Mouse (Mus musculus): ENCODE measurements at regions not wholly inside any gene's neighbourhood (a gene's known extent, or its start where the extent isn't known, plus 50 kb on each side); places are given as distances from the start of the nearest gene placed in this dataset.

DNA sequence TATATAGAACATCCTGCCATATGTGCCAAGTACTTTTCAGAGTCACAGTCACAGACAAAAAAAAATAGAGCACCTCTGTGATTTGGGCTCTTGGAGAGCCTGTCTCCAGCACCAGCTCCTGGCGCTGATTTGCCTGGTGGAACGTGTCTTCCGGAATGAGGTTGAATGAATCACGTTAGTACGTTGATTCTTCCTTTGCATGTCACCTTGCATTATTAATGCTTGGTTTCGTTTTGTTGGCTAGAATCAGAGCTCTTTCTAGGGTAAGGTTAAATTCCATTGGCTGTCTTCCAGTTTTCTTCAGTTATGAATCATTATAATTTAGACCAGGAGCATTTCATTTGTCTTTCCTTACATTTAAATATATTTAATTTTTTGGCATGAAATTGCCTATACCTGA, 105.2 kb upstream of the Gabra2 start:
- no peak overlapping the region for H3K4me2 ChIP-seq (ENCODE audit: low read depth, low read length)
- H3K4me3 ChIP-seq (ENCODE audit: low read depth, low read length): no peak overlapping the region
- H3K9ac ChIP-seq (ENCODE audit: low read depth, low read length): no peak overlapping the region
- no peak overlapping the region for H3K27ac ChIP-seq (replicated peaks; ENCODE audit: low read depth, low read length)
- no peaks in the 10 kb centered on the region for H3K36me3 ChIP-seq (ENCODE audit: control insufficient read depth, insufficient read depth, low read length)
- no peaks in the 10 kb centered on the region for H3K27me3 ChIP-seq (replicated peaks; ENCODE audit: control insufficient read depth, insufficient read depth, low read length)
- 80% methylated on average over 6 of the region's 6 CpGs for WGBS
- no peak for ATAC-seq (ENCODE audit: low read depth)
- no peaks in the 10 kb centered on the region for H3K4me1 ChIP-seq (ENCODE audit: control insufficient read depth, insufficient read depth, low read length)
- DNase-seq (ENCODE audit: low spot score): peak; percentile 5
- no peaks in the 10 kb centered on the region for H3K9me3 ChIP-seq (ENCODE audit: control insufficient read depth, low read length)

DNA sequence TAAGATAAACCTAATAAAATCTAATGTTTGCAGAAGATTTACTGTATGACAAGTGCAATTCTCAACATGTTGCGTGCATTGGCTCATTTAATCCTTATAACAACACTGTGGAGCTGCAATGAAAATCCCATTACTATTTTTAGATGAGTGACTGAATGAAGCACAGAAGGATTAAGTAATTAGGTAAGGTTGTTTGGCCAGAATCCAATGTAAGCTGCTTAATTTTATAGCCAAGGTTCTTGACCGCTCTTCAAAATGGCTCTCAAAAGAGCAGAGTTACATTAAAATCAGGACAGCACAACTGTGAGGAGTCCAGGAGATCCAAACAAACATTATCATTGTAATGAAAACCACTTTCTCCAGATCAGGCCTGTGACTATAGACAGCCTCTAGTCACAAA, 81.7 kb upstream of the Gabra2 start:
- no peaks in the 10 kb centered on the region for H3K9me3 ChIP-seq (ENCODE audit: control insufficient read depth, low read length)
- ATAC-seq (ENCODE audit: low read depth): no peak
- H3K4me1 ChIP-seq (ENCODE audit: control insufficient read depth, insufficient read depth, low read length): no peaks in the 10 kb centered on the region
- no peak overlapping the region for H3K27ac ChIP-seq (replicated peaks; ENCODE audit: low read depth, low read length)
- no peaks in the 10 kb centered on the region for H3K36me3 ChIP-seq (ENCODE audit: control insufficient read depth, insufficient read depth, low read length)
- H3K4me2 ChIP-seq (ENCODE audit: low read depth, low read length): no peak overlapping the region
- no peaks in the 10 kb centered on the region for H3K27me3 ChIP-seq (replicated peaks; ENCODE audit: control insufficient read depth, insufficient read depth, low read length)
- H3K9ac ChIP-seq (ENCODE audit: low read depth, low read length): no peak overlapping the region
- peak; percentile 5 for DNase-seq (ENCODE audit: low spot score)
- H3K4me3 ChIP-seq (ENCODE audit: low read depth, low read length): no peak overlapping the region
- WGBS: 82% methylated on average over 2 of the region's 2 CpGs

DNA sequence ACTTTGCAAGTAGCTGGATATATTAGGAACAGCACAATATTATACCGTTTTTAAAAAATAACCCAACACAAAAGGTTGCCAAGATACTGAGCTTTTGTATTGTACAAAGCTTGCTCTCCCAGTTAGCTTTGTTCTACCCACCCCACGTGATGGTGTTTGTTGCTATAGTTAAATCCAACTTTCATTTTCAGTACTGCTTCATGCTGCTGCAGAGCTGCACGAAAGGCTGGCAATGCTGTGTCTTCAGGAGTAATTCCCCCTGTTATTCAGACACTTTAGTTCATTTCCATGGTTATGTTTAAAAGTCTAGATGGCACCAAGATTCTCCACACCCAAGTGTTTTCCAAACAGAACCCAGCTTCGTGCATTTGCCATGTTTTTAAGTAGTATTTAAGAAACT, 74.7 kb upstream of the Gabra2 start:
- H3K4me1 ChIP-seq (ENCODE audit: control insufficient read depth, insufficient read depth, low read length): no peaks in the 10 kb centered on the region
- DNase-seq (ENCODE audit: low spot score): no peak
- no peak overlapping the region for H3K27ac ChIP-seq (replicated peaks; ENCODE audit: low read depth, low read length)
- no peaks in the 10 kb centered on the region for H3K27me3 ChIP-seq (replicated peaks; ENCODE audit: control insufficient read depth, insufficient read depth, low read length)
- WGBS: 74% methylated on average over 4 of the region's 4 CpGs
- no peak for ATAC-seq (ENCODE audit: low read depth)
- no peak overlapping the region for H3K9ac ChIP-seq (ENCODE audit: low read depth, low read length)
- no peaks in the 10 kb centered on the region for H3K36me3 ChIP-seq (ENCODE audit: control insufficient read depth, insufficient read depth, low read length)
- no peak overlapping the region for H3K4me2 ChIP-seq (ENCODE audit: low read depth, low read length)
- H3K4me3 ChIP-seq (ENCODE audit: low read depth, low read length): no peak overlapping the region
- no peaks in the 10 kb centered on the region for H3K9me3 ChIP-seq (ENCODE audit: control insufficient read depth, low read length)
